Mouse (Mus musculus) forebrain, postnatal 0 days (tissue): ENCODE results near the gene Git2. TPM values are rescaled to one million over a fixed set of nuclear protein-coding genes. Genes with fewer than 3 reads are reported as not detected.

Experiments used
- ATAC-seq: fragments of 200-750 bp; cut with Nextera tagmentation; 2 replicates; pipeline ENCODE4 v1.8.0; 2017; ENCODE audit warnings: mild to moderate bottlenecking, moderate library complexity
- DNase-seq: peaks from one replicate; pipeline ENCODE4 v3.0.0-alpha.2; 2015
- H3K27ac ChIP-seq: fragments of 300-500 bp; sonication (generic); 2 replicates; pipeline ENCODE4 v1.5.1; 2014; ENCODE audit warnings: low read depth, mild to moderate bottlenecking, antibody characterized with exemption, low read length, moderate library complexity, mixed read lengths
- H3K27me3 ChIP-seq: fragments of 300-500 bp; sonication (generic); 2 replicates; pipeline ENCODE4 v1.6.1; 2014; ENCODE audit warnings: mild to moderate bottlenecking, low read length, mixed read lengths; ENCODE audit not compliant: insufficient read depth
- H3K36me3 ChIP-seq: fragments of 300-500 bp; sonication (generic); 2 replicates; pipeline ENCODE4 v1.6.1; 2014; ENCODE audit warnings: mild to moderate bottlenecking, moderate library complexity; ENCODE audit not compliant: insufficient read depth
- H3K4me1 ChIP-seq: fragments of 300-500 bp; sonication (generic); 2 replicates; pipeline ENCODE4 v1.6.1; 2014; ENCODE audit warnings: antibody characterized with exemption; ENCODE audit not compliant: insufficient read depth
- H3K4me2 ChIP-seq: fragments of 300-500 bp; sonication (generic); 2 replicates; pipeline ENCODE4 v1.6.1; 2014; ENCODE audit warnings: low read depth, mild to moderate bottlenecking, moderate library complexity
- H3K4me3 ChIP-seq: fragments of 300-500 bp; sonication (generic); 2 replicates; pipeline ENCODE4 v1.5.1; 2014; ENCODE audit warnings: low read depth, low read length, mixed read lengths
- H3K9ac ChIP-seq: fragments of 300-500 bp; sonication (generic); 2 replicates; pipeline ENCODE4 v1.6.1; 2014; ENCODE audit warnings: mild to moderate bottlenecking
- H3K9me3 ChIP-seq: fragments of 300-500 bp; sonication (generic); 2 replicates; pipeline ENCODE4 v1.6.1; 2016; ENCODE audit warnings: low read length
- CTCF ChIP-seq: sonication (generic); IDR thresholded peaks from 2 replicates; pipeline ENCODE4 v1.5.1; 2016; ENCODE audit warnings: antibody characterized with exemption, control low read depth, low read depth
- WGBS: fragments of 180-500 bp; shearing (Covaris S2); extraction: QIAGEN DNeasy Blood & Tissue Kit; methylation state at CpG from one replicate; pipeline ENCODE4 v1.1.7; 2014; 5-methylcytosine and 5-hydroxymethylcytosine counted together
- polyA plus RNA-seq: library from polyadenylated mRNA; unstranded; fragments of >200 nt; fragmentation: Nextera tagmentation; extraction: Ambion mirVana; gene quantifications from 2 replicates; pipeline ENCODE4 v1.2.1, GENCODE M21; 2015
- total RNA-seq: library from RNA; depleted of rRNA; stranded (reverse); fragments of >200 nt; gene quantifications from 2 replicates; pipeline ENCODE4 v1.2.3, GENCODE M21; 2014

Git2 gene
- total and polyA plus RNA-seq, 2 experiments from 2014 or later, result 31.1 to 57.6 TPM

GRCm38 (mm10) chr5:114805436-114806350 is 30.4 kb upstream of the Git2 start:
- DNase-seq (no peak), ATAC-seq (no peak)
- Histone ChIP-seq H3K4me3 (no peak overlapping the region), H3K4me2 (no peak overlapping the region), H3K9ac (no peak overlapping the region), H3K9me3 (no peaks in the 10 kb centered on the region), H3K4me1 (no peaks in the 10 kb centered on the region), H3K27ac (peak overlapping the region; percentile 36), H3K27me3 (no peaks in the 10 kb centered on the region), H3K36me3 (peaks cover 57% of the 10 kb centered on the region)
- 83% methylated on average over 15 of the region's 15 CpGs for WGBS
- TF ChIP-seq CTCF, result no peak

GRCm38 (mm10) chr5:114804958-114805357 is 29.6 kb upstream of the Git2 start:
- 36% methylated on average over 3 of the region's 3 CpGs for WGBS
- ATAC-seq (peak; percentile 47), DNase-seq (no peak)
- no peaks in the 10 kb centered on the region for H3K27me3 ChIP-seq
- H3K27ac ChIP-seq, result no peak overlapping the region
- peak; percentile 34 for TF ChIP-seq CTCF
- H3K4me1 ChIP-seq, result no peaks in the 10 kb centered on the region
- peaks cover 64% of the 10 kb centered on the region for H3K36me3 ChIP-seq
- no peak overlapping the region for H3K4me3 ChIP-seq
- H3K9ac ChIP-seq, result no peak overlapping the region
- no peak overlapping the region for H3K4me2 ChIP-seq
- H3K9me3 ChIP-seq, result no peaks in the 10 kb centered on the region

DNA sequence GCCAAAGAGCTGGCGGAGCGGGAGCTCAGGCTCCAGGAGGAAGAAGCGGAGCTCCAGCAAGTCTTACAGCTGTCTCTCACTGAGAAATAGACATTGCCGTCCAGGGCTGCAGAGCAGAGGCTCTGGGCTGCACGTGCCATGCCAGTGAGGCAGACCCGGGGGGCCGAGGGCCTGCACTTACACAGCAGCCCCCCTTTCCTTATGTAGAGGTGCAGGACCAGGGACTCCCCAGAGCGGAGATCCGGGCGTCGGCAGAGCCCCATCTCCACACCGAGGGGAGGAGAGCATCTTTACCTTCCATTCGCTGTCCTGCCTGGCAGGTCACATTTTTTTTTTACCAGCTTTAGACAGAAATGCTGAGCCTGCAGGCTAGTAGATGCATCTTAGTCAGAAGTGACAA is 29.0 kb upstream of the Git2 start:
- H3K27ac ChIP-seq, result no peak overlapping the region
- DNase-seq (no peak), ATAC-seq (no peak)
- no peak overlapping the region; the same call in 1 of the 2 replicates for H3K9ac ChIP-seq
- H3K9me3 ChIP-seq, result no peaks in the 10 kb centered on the region
- 82% methylated on average over 13 of the region's 13 CpGs for WGBS
- no peaks in the 10 kb centered on the region for H3K27me3 ChIP-seq
- no peaks in the 10 kb centered on the region for H3K4me1 ChIP-seq
- no peak for TF ChIP-seq CTCF
- no peak overlapping the region for H3K4me2 ChIP-seq
- H3K4me3 ChIP-seq, result no peak overlapping the region
- H3K36me3 ChIP-seq, result peaks cover 68% of the 10 kb centered on the region

DNA sequence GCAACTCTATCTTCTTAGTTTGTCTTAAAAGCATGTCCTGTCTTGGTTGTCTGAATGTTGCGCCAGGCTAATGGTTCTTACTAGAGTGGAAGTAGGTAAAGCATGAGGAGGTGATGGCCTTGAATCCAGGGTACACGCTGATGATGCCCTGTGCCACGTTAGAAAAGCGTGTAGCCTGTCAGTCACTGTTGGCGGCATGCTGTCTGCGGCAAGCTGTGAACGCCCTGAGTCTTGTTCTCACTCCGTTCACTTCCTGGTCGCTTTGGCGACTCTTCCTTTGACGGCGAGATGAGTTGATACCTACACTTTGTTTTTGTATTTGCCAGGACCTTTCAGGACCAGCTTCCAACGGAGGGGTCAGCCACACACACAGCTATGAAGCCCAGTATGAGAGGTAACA is 27.9 kb upstream of the Git2 start:
- H3K27ac ChIP-seq, result no peak overlapping the region
- TF ChIP-seq CTCF, result no peak
- no peaks in the 10 kb centered on the region for H3K9me3 ChIP-seq
- H3K9ac ChIP-seq, result no peak overlapping the region
- WGBS, result 91% methylated on average over 13 of the region's 13 CpGs
- no peak overlapping the region for H3K4me2 ChIP-seq
- no peaks in the 10 kb centered on the region for H3K27me3 ChIP-seq
- ATAC-seq (no peak), DNase-seq (no peak)
- H3K36me3 ChIP-seq, result peaks cover 68% of the 10 kb centered on the region
- H3K4me1 ChIP-seq, result no peaks in the 10 kb centered on the region
- no peak overlapping the region for H3K4me3 ChIP-seq

DNA sequence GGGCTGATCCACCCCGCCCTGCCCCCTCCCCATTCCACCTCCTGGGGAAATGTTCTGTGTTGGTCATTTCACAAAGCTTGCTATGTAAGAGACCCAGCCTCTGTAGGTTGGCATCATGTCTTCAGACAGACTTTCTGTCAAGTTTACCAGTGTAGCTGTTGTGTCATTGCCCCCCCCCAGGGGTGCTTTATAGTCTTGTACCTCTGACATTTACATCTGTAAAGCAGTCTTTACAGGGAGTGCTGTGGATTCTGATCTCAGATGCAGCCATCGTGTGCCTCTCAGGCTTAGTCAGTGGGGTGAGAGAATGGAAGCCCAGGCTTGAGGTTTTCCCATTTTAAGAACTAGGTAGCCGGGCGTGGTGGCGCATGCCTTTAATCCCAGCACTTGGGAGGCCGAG is 26.5 kb upstream of the Git2 start:
- Histone ChIP-seq H3K4me3 (no peak overlapping the region), H3K36me3 (peaks cover 70% of the 10 kb centered on the region), H3K4me1 (no peaks in the 10 kb centered on the region), H3K9ac (no peak overlapping the region), H3K9me3 (no peaks in the 10 kb centered on the region), H3K27me3 (no peaks in the 10 kb centered on the region), H3K27ac (no peak overlapping the region), H3K4me2 (no peak overlapping the region)
- TF ChIP-seq CTCF, result no peak
- no peak for DNase-seq
- no peak for ATAC-seq
- 87% methylated on average over 6 of the region's 6 CpGs for WGBS

DNA sequence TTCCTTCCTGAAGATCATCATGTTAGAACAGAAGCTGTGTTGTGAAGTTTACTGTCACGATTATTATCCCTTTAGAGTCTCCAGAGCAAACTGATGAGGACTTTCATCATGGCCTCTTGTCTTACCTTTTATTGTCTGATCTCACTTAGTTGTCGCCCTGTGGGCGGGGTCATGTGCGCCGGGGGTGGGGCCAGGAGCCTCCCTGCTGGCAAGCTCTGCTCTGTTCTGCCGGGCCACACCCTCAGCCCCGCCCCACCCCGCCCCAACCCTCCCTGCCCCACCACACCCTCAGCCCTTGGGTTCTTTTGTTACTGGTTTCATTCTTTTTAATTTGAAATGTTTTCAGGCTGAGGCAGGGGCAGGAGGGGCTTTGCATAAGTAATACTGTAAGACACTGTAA is 25.7 kb upstream of the Git2 start:
- H3K9me3 ChIP-seq, result no peaks in the 10 kb centered on the region
- H3K4me1 ChIP-seq, result no peaks in the 10 kb centered on the region
- peaks cover 70% of the 10 kb centered on the region for H3K36me3 ChIP-seq
- no peak overlapping the region for H3K27ac ChIP-seq
- no peak for TF ChIP-seq CTCF
- DNase-seq (no peak), ATAC-seq (no peak)
- H3K9ac ChIP-seq, result no peak overlapping the region
- H3K4me3 ChIP-seq, result no peak overlapping the region
- 19% methylated on average over 8 of the region's 8 CpGs for WGBS
- no peak overlapping the region for H3K4me2 ChIP-seq
- no peaks in the 10 kb centered on the region for H3K27me3 ChIP-seq

DNA sequence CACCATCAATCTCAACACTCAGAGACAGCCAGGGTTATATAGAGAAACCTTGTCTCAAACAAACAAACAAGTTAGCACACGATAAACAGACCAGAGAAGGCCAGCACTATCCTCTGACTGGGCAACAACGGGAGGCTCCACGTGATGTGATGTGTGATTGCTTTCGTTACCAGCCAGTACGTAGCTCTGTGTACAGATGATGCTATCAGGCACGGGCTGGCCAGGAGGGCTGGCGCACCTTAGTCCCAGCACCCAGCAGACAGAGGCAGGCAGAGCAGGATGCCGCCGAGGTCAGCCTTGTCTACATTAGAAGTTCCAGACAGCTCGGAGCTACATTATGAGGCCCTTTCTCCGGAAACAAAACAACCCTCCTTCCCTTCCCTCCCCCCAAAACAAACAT is 24.5 kb upstream of the Git2 start:
- Histone ChIP-seq H3K27me3 (no peaks in the 10 kb centered on the region), H3K9ac (no peak overlapping the region), H3K4me2 (no peak overlapping the region), H3K9me3 (no peaks in the 10 kb centered on the region), H3K36me3 (peaks cover 67% of the 10 kb centered on the region), H3K27ac (no peak overlapping the region), H3K4me1 (no peaks in the 10 kb centered on the region), H3K4me3 (no peak overlapping the region)
- ATAC-seq, result no peak
- 90% methylated on average over 11 of the region's 11 CpGs for WGBS
- no peak for TF ChIP-seq CTCF
- no peak for DNase-seq
